Mouse (Mus musculus): Measurements from ENCODE around the gene Map7d2. TPM values are rescaled to one million over a fixed set of nuclear protein-coding genes. Genes with fewer than 3 reads are reported as not detected.
"Not testable (repeated sequence)": the region's sequence is repeated elsewhere in the genome, so short reads cannot be mapped to it uniquely, and the experiment has no call there.

The Map7d2 gene
- not detected for polyA plus RNA-seq (2017; shearing (Covaris generic))

- ATAC-seq: no peak
Observed at GRCm38 (mm10) chrX:159414130-159414828, at the start of gene Map7d2. Gene Map7d2 (plus strand): TSS chrX:159414572.

- ATAC-seq: peak; percentile 89
Observed at GRCm38 (mm10) chrX:159371831-159372752, 42.3 kb upstream of the Map7d2 start, which contains the start of gene Eif1ax. Gene Eif1ax (plus strand): TSS chrX:159372178.

GRCm38 (mm10) chrX:159372753-159373144 lies 41.6 kb upstream of the Map7d2 start:
- ATAC-seq: no peak

- ATAC-seq: no peak
Observed at GRCm38 (mm10) chrX:159387105-159387504, 27.3 kb upstream of the Map7d2 start.

- no peak for ATAC-seq
Observed at GRCm38 (mm10) chrX:159388953-159389352, 25.4 kb upstream of the Map7d2 start.

- ATAC-seq: no peak
Observed at GRCm38 (mm10) chrX:159390347-159390962, 23.9 kb upstream of the Map7d2 start.

- no peak for ATAC-seq
Observed at GRCm38 (mm10) chrX:159391239-159391638, 23.1 kb upstream of the Map7d2 start.

GRCm38 (mm10) chrX:159409253-159409652 lies 5.1 kb upstream of the Map7d2 start:
- peak; percentile 82 for ATAC-seq

GRCm38 (mm10) chrX:159414829-159415673 lies 679 bp downstream of the Map7d2 start:
- no peak for ATAC-seq

- ATAC-seq: not testable (repeated sequence)
Observed at GRCm38 (mm10) chrX:159430507-159430906, 16.1 kb downstream of the Map7d2 start.

- ATAC-seq: no peak
Observed at GRCm38 (mm10) chrX:159442128-159442527, 27.8 kb downstream of the Map7d2 start.

- ATAC-seq: peak; percentile 67
Observed at GRCm38 (mm10) chrX:159447133-159447532, 32.8 kb downstream of the Map7d2 start.

- no peak for ATAC-seq
Observed at GRCm38 (mm10) chrX:159459006-159459654, 44.8 kb downstream of the Map7d2 start.

GRCm38 (mm10) chrX:159474799-159475198 lies 60.4 kb downstream of the Map7d2 start:
- ATAC-seq: no peak

GRCm38 (mm10) chrX:159478243-159478940 lies 64.0 kb downstream of the Map7d2 start:
- not testable (repeated sequence) for ATAC-seq

- ATAC-seq: no peak
Observed at GRCm38 (mm10) chrX:159484247-159484646, 69.9 kb downstream of the Map7d2 start.

- ATAC-seq: no peak
Observed at GRCm38 (mm10) chrX:159503181-159503580, 88.8 kb downstream of the Map7d2 start.

GRCm38 (mm10) chrX:159508331-159509036 lies 94.1 kb downstream of the Map7d2 start:
- no peak for ATAC-seq

- ATAC-seq: no peak
Observed at GRCm38 (mm10) chrX:159509042-159509441, 94.7 kb downstream of the Map7d2 start.

Measured in inflammation-experienced regulatory T-cells, adult 6 months (primary cell).